Mouse (Mus musculus): ENCODE results near the gene 1700016K19Rik.

GRCm38 (mm10) chr11:75980413-75980812, 19.3 kb upstream of the 1700016K19Rik start:
- no peak for TF ChIP-seq CTCF (IDR thresholded peaks at IDR 0.05; ENCODE audit: insufficient read depth, low read depth, low read length)
- no peak for TF ChIP-seq POLR2A (IDR thresholded peaks at IDR 0.05; ENCODE audit: insufficient read depth, low read depth, low read length)
